In genomic region chr3:110547326-110547725, GRCm38 (mm10) we compare ENCODE assay signal across 20 mouse cellular contexts.
"Had no signal": no experiment of that assay in that cellular context is flagged by ENCODE, and none has a peak within 500 bp of the region (broad histone marks: within the 10 kb centered on the region; RNA-seq: fewer than 3 reads in every experiment).

No protein-coding gene starts in this region.

- ATAC-seq: forebrain, embryonic 13.5 days; forebrain, embryonic 14.5 days; forebrain, embryonic 15.5 days; forebrain, embryonic 16.5 days; forebrain, postnatal 0 days had no signal

- DNase-seq: cerebellum, adult 9-10 months; cerebellum, adult 9-11 months; cerebellum, postnatal 10 days; cerebellum, postnatal 14 days; cerebellum, postnatal 25 days; cerebellum, postnatal 36 days; embryo, embryonic 11 days; forebrain, postnatal 0 days; gastrocnemius, adult 2 months; gastrocnemius, postnatal 10 days; gastrocnemius, postnatal 14 days; gastrocnemius, postnatal 25 days; gastrocnemius, postnatal 36 days; heart, adult 11 months; heart, adult 18-20 months; heart, adult 2 months had no signal
